ENCODE assay signal across 8 mouse cellular contexts in genomic region chr8:75033511-75034243, GRCm38 (mm10). TPM values are rescaled to one million over a fixed set of nuclear protein-coding genes. Genes with fewer than 3 reads are reported as not detected.
DNase-seq lines count a peak whose midpoint lies in the region; ATAC-seq and TF ChIP-seq lines count a peak whose summit lies in the region.

Gene Tom1 (plus strand): TSS chr8:75033705.

- peak within 1 kb of the TSS; percentile 82 for H3K27ac ChIP-seq in heart, embryonic 11.5 days (ENCODE audit: low read depth, low read length)
- H3K27ac ChIP-seq in kidney, embryonic 16.5 days (ENCODE audit: low read length), result peak within 1 kb of the TSS; percentile 86
- H3K27ac ChIP-seq in liver, adult 2 months (replicated peaks; ENCODE audit: insufficient read depth, low read depth, low read length), result peak within 1 kb of the TSS; percentile 87

- H3K9me3 ChIP-seq in erythroblast, embryonic 14.5 days (ENCODE audit: control insufficient read depth, low read length), result no peaks in the 10 kb centered on the region
- H3K9me3 ChIP-seq in heart, embryonic 11.5 days (replicated peaks; ENCODE audit: control insufficient read depth, low read length), result no peaks in the 10 kb centered on the region
- no peaks in the 10 kb centered on the region for H3K9me3 ChIP-seq in kidney, embryonic 16.5 days (ENCODE audit: low read length)

- H3K4me1 ChIP-seq in erythroblast, embryonic 14.5 days (ENCODE audit: control insufficient read depth), result peaks cover 20% of the 10 kb centered on the region
- H3K4me1 ChIP-seq in heart, embryonic 11.5 days (ENCODE audit: control insufficient read depth, insufficient read depth, low read length), result peaks cover 17% of the 10 kb centered on the region
- peaks cover 7% of the 10 kb centered on the region for H3K4me1 ChIP-seq in kidney, embryonic 16.5 days (ENCODE audit: insufficient read depth, low read length)
- H3K4me1 ChIP-seq in liver, adult 2 months (ENCODE audit: control insufficient read depth, insufficient read depth, low read length), result peaks cover 2% of the 10 kb centered on the region; the same call in 1 of the 2 replicates

- no peaks in the 10 kb centered on the region for H3K79me3 ChIP-seq in C2C12 (ENCODE audit: low read depth)

- TF ChIP-seq POLR2A in brain, embryonic 14.5 days (IDR thresholded peaks at IDR 0.05; ENCODE audit: borderline replicate concordance, extremely low read depth, insufficient read depth, insufficient read length, poor library complexity, severe bottlenecking), result peak; percentile 17; the same call in 1 of the 2 replicates
- TF ChIP-seq POLR2A in liver, adult 2 months (IDR thresholded peaks at IDR 0.05; ENCODE audit: extremely low read depth, insufficient read depth, low read length), result peak; percentile 49; the same call in 1 of the 2 replicates
- peak; percentile 52 for TF ChIP-seq POLR2A in myocyte (IDR thresholded peaks at IDR 0.05; ENCODE audit: insufficient read length, low read depth)

- peak; percentile 98 for ATAC-seq in heart, embryonic 11.5 days (replicated peaks; ENCODE audit: insufficient number of reproducible peaks, low FRiP score, low TSS enrichment)
- ATAC-seq in kidney, embryonic 16.5 days (ENCODE audit: low FRiP score, low TSS enrichment), result peak; percentile 98

- peak within 1 kb of the TSS; percentile 81 for H3ac ChIP-seq in C2C12 (ENCODE audit: control insufficient read depth, insufficient read length, low read depth)
- peak within 1 kb of the TSS; percentile 36 for H3ac ChIP-seq in myocyte (ENCODE audit: control insufficient read depth, insufficient read length)

- H3K27me3 ChIP-seq in C2C12 (ENCODE audit: control insufficient read depth, insufficient read depth, insufficient read length) (no peaks in the 10 kb centered on the region), myocyte (ENCODE audit: control insufficient read depth, insufficient read depth, insufficient read length) (no peaks in the 10 kb centered on the region)
- H3K27me3 ChIP-seq in erythroblast, embryonic 14.5 days (ENCODE audit: control insufficient read depth), result no peaks in the 10 kb centered on the region
- no peaks in the 10 kb centered on the region for H3K27me3 ChIP-seq in heart, embryonic 11.5 days (ENCODE audit: control insufficient read depth, insufficient read depth, low read length)
- no peaks in the 10 kb centered on the region for H3K27me3 ChIP-seq in kidney, embryonic 16.5 days (ENCODE audit: insufficient read depth, low read length)
- no peaks in the 10 kb centered on the region for H3K27me3 ChIP-seq in liver, adult 2 months (ENCODE audit: control insufficient read depth, insufficient read depth, low read length)
- H3K27me3 ChIP-seq in splenic B cell, adult 2 months (ENCODE audit: control insufficient read depth, insufficient read depth, low read length, poor library complexity, severe bottlenecking), result no peaks in the 10 kb centered on the region

- peak within 1 kb of the TSS; percentile 40 for H3K4me3 ChIP-seq in C2C12 (ENCODE audit: insufficient read depth, poor library complexity, severe bottlenecking)
- H3K4me3 ChIP-seq in erythroblast, embryonic 14.5 days (replicated peaks), result peak within 1 kb of the TSS; percentile 79
- H3K4me3 ChIP-seq in heart, embryonic 11.5 days (ENCODE audit: low read depth, low read length), result peak within 1 kb of the TSS; percentile 53
- H3K4me3 ChIP-seq in kidney, embryonic 16.5 days (ENCODE audit: low read length), result peak within 1 kb of the TSS; percentile 67
- H3K4me3 ChIP-seq in liver, adult 2 months (ENCODE audit: insufficient read depth, low read depth, low read length), result peak within 1 kb of the TSS; percentile 82
- peak within 1 kb of the TSS; percentile 41 for H3K4me3 ChIP-seq in myocyte

- under 1% methylated on average over 60 of the region's 62 CpGs for WGBS in heart, embryonic 11.5 days (ENCODE audit: insufficient replicate concordance)
- WGBS in kidney, embryonic 16.5 days, result under 1% methylated on average over 62 of the region's 62 CpGs
- WGBS in liver, adult 2 months, result under 1% methylated on average over 62 of the region's 62 CpGs

- H3K79me2 ChIP-seq in C2C12 (ENCODE audit: control insufficient read depth, insufficient read depth) (no peaks in the 10 kb centered on the region), myocyte (ENCODE audit: control insufficient read depth, insufficient read depth) (peaks cover 20% of the 10 kb centered on the region)
- peaks cover 22% of the 10 kb centered on the region; the same call in 1 of the 2 replicates for H3K79me2 ChIP-seq in liver, adult 2 months (ENCODE audit: control insufficient read depth, insufficient read depth, low read length)

- peak within 1 kb of the TSS; percentile 65 for H3K9ac ChIP-seq in heart, embryonic 11.5 days (ENCODE audit: low read depth, low read length)
- H3K9ac ChIP-seq in kidney, embryonic 16.5 days (replicated peaks; ENCODE audit: low read length), result peak within 1 kb of the TSS; percentile 73
- peak within 1 kb of the TSS; percentile 87 for H3K9ac ChIP-seq in liver, adult 2 months (ENCODE audit: low read depth, low read length)

- H3K36me3 ChIP-seq in C2C12 (ENCODE audit: control insufficient read depth, insufficient read depth) (peaks cover 10% of the 10 kb centered on the region), myocyte (ENCODE audit: control insufficient read depth, insufficient read depth) (peaks cover 4% of the 10 kb centered on the region)
- H3K36me3 ChIP-seq in erythroblast, embryonic 14.5 days (ENCODE audit: control insufficient read depth), result peaks cover 33% of the 10 kb centered on the region
- peaks cover 10% of the 10 kb centered on the region for H3K36me3 ChIP-seq in heart, embryonic 11.5 days (ENCODE audit: control insufficient read depth, insufficient read depth, low read length)
- H3K36me3 ChIP-seq in kidney, embryonic 16.5 days (ENCODE audit: insufficient read depth, low read length), result peaks cover 24% of the 10 kb centered on the region
- peaks cover 6% of the 10 kb centered on the region; the same call in 1 of the 2 replicates for H3K36me3 ChIP-seq in liver, adult 2 months (ENCODE audit: control insufficient read depth, insufficient read depth, low read length)
- H3K36me3 ChIP-seq in splenic B cell, adult 2 months (ENCODE audit: control insufficient read depth, insufficient read depth, low read length, poor library complexity, severe bottlenecking), result no peaks in the 10 kb centered on the region

- peak within 1 kb of the TSS; percentile 86 for H3K4me2 ChIP-seq in heart, embryonic 11.5 days
- H3K4me2 ChIP-seq in kidney, embryonic 16.5 days (replicated peaks; ENCODE audit: low read depth, low read length), result peak within 1 kb of the TSS; percentile 93
- peak within 1 kb of the TSS; percentile 83 for H3K4me2 ChIP-seq in myocyte (ENCODE audit: low read depth)

- peak; percentile 99 for DNase-seq in brain, embryonic 14.5 days (ENCODE audit: low read depth)
- peak; percentile 95 for DNase-seq in liver, adult 2 months (ENCODE audit: extremely low read depth, low read depth, low spot score)
- peak; percentile 99 for DNase-seq in splenic B cell, adult 2 months (ENCODE audit: low read depth, low spot score)

- no peak for TF ChIP-seq CTCF in C2C12 (IDR thresholded peaks at IDR 0.05; ENCODE audit: control insufficient read depth, insufficient read depth, insufficient read length)
- no peak for TF ChIP-seq CTCF in brain, embryonic 14.5 days (IDR thresholded peaks at IDR 0.05; ENCODE audit: borderline replicate concordance, extremely low read depth, insufficient read depth, insufficient read length)
- TF ChIP-seq CTCF in liver, adult 2 months (IDR thresholded peaks at IDR 0.05; ENCODE audit: low read depth, low read length), result no peak

TF ChIP-seq in C2C12, 6 proteins besides CTCF, POLR2A, EP300 and RAD21:
- no peak for TF ChIP-seq CEBPB (IDR thresholded peaks at IDR 0.05; ENCODE audit: low read depth)
- TF ChIP-seq MAX (IDR thresholded peaks at IDR 0.05), result peak; percentile 7
- peak; percentile 85 for TF ChIP-seq USF1 (IDR thresholded peaks at IDR 0.05; ENCODE audit: low read depth)
- TF ChIP-seq MYOD1 (IDR thresholded peaks at IDR 0.05; ENCODE audit: control insufficient read depth, insufficient read length, low read depth), result no peak

TF ChIP-seq in myocyte, 11 proteins besides CTCF, POLR2A, EP300 and RAD21:
- TF ChIP-seq MYOD1 (IDR thresholded peaks at IDR 0.05; ENCODE audit: control insufficient read depth in 1 of 3, insufficient read length in 2 of 3, low read depth in 2 of 3), result no peak
- peak; percentile 48 for TF ChIP-seq SRF (IDR thresholded peaks at IDR 0.05; ENCODE audit: control insufficient read depth, insufficient read length, low read depth)
- TF ChIP-seq E2F4 (IDR thresholded peaks at IDR 0.05; ENCODE audit: insufficient read depth), result no peak
- peak; percentile 69 for TF ChIP-seq USF1 (IDR thresholded peaks at IDR 0.05; ENCODE audit: low read depth)
- TF ChIP-seq CEBPB (IDR thresholded peaks at IDR 0.05; ENCODE audit: insufficient read depth, poor library complexity, severe bottlenecking), result no peak
- no peak for TF ChIP-seq MAX (IDR thresholded peaks at IDR 0.05; ENCODE audit: low read depth)
- TF ChIP-seq REST (IDR thresholded peaks at IDR 0.05; ENCODE audit: insufficient read depth, insufficient read length), result no peak
- TF ChIP-seq TCF3 (IDR thresholded peaks at IDR 0.05; ENCODE audit: insufficient read length, low read depth), result no peak
- TF ChIP-seq MYOG (IDR thresholded peaks at IDR 0.05; ENCODE audit: control insufficient read depth in 1 of 3, insufficient read depth in 1 of 3, insufficient read length in 2 of 3, low read depth in 2 of 3), result no peak
- TF ChIP-seq TCF12 (IDR thresholded peaks at IDR 0.05; ENCODE audit: insufficient read depth, poor library complexity, severe bottlenecking), result no peak
- TF ChIP-seq POLR2AphosphoS2 (IDR thresholded peaks at IDR 0.05; ENCODE audit: insufficient read length, low read depth), result peak; percentile 27

RNA-seq across cellular contexts. Expression of gene Tom1, which starts in this region (rescaled TPM):
- polyA plus RNA-seq in C2C12 (2012; fragmentation: generic; extraction: Trizol) (31.4 TPM), myocyte (2012; fragmentation: generic; extraction: Trizol) (84.2 TPM)
- 14.5 and 25.4 TPM in 2 replicates for polyA plus RNA-seq in brain, embryonic 14.5 days (2012; rRNA removed)
- polyA plus RNA-seq in erythroblast, embryonic 14.5 days (2012), result 0.33 and 0.47 TPM in 2 replicates
- polyA plus RNA-seq in heart, embryonic 11.5 days (2014; fragmentation: Nextera tagmentation; extraction: Ambion mirVana), result 35.8 and 40.6 TPM in 2 replicates
- polyA plus RNA-seq in kidney, embryonic 16.5 days (2015; fragmentation: Nextera tagmentation; extraction: Ambion mirVana), result 33.8 and 35.7 TPM in 2 replicates
- total RNA-seq in liver, adult 2 months (2014; rRNA removed), result 12.2 and 16.2 TPM in 2 replicates
- 27.7 and 29.3 TPM in 2 replicates for polyA plus RNA-seq in liver, adult 2 months (2012; rRNA removed)

Comparison
In these comparisons a context has a peak if more than half of its experiments do, and no peak if none do; other contexts are left out.
1. Peak in every context shown above with its lines: DNase-seq, ATAC-seq, H3K4me3 ChIP-seq and H3K27ac ChIP-seq.
2. RNA of gene Tom1 (polyA plus RNA-seq): 84.2 TPM in myocyte (single experiment), 35.8 to 40.6 TPM in heart, embryonic 11.5 days, 33.8 to 35.7 TPM in kidney, embryonic 16.5 days, 31.4 TPM in C2C12 (single experiment), 27.7 to 29.3 TPM in liver, adult 2 months and 14.5 to 25.4 TPM in brain, embryonic 14.5 days; 0.33 to 0.47 TPM in erythroblast, embryonic 14.5 days; every median in the first group is over 10 times any median in the second.